Mouse (Mus musculus): Measurements from ENCODE around the gene Fap. TPM values are rescaled to one million over a fixed set of nuclear protein-coding genes. Genes with fewer than 3 reads are reported as not detected.

The Fap gene
- polyA plus RNA-seq, 1 experiment from 2014 or later = not detected

- ATAC-seq (no peak), DNase-seq (ENCODE audit: low read depth, low spot score) (no peak)
- TF ChIP-seq CTCF (IDR thresholded peaks at IDR 0.05) = no peak
- POLR2A ChIA-PET = no interaction called here
- CTCF ChIA-PET = interaction anchor here (1.9 kb wide), 1 partner anchor 12 kb away, joined by 5 read pairs; no protein-coding TSS in a partner anchor
- in situ Hi-C loops (cut with MboI; ENCODE audit: low pct_unique_long_range_greater_than_20kb) = no loop called here
- no peaks in the 10 kb centered on the region for H3K27me3 ChIP-seq
These were observed 1.1 kb upstream of the Fap start for GRCm38 (mm10) chr2:62574962-62575361.

- POLR2A ChIA-PET = no interaction called here
- DNase-seq (ENCODE audit: low read depth, low spot score) (no peak), ATAC-seq (no peak)
- CTCF ChIA-PET = no interaction called here
- TF ChIP-seq CTCF (IDR thresholded peaks at IDR 0.05) = no peak
- H3K27me3 ChIP-seq = no peaks in the 10 kb centered on the region
- in situ Hi-C loops (cut with MboI; ENCODE audit: low pct_unique_long_range_greater_than_20kb) = no loop called here
These were observed 375 bp upstream of the Fap start for GRCm38 (mm10) chr2:62574250-62574649.

- ChIA-PET POLR2A (no interaction called here), CTCF (no interaction called here)
- DNase-seq (ENCODE audit: low read depth, low spot score) (no peak), ATAC-seq (no peak)
- TF ChIP-seq CTCF (IDR thresholded peaks at IDR 0.05) = no peak
- H3K27me3 ChIP-seq = no peaks in the 10 kb centered on the region
- in situ Hi-C loops (cut with MboI; ENCODE audit: low pct_unique_long_range_greater_than_20kb) = no loop called here
These were observed 649 bp downstream of the Fap start for GRCm38 (mm10) chr2:62573099-62573752.

- ChIA-PET CTCF (no interaction called here), POLR2A (no interaction called here)
- DNase-seq (ENCODE audit: low read depth, low spot score) = no peak
- in situ Hi-C loops (cut with MboI; ENCODE audit: low pct_unique_long_range_greater_than_20kb) = no loop called here
- ATAC-seq = no peak
- TF ChIP-seq CTCF (IDR thresholded peaks at IDR 0.05) = no peak
- H3K27me3 ChIP-seq = peaks cover 5% of the 10 kb centered on the region
These were observed 9.2 kb downstream of the Fap start for GRCm38 (mm10) chr2:62564687-62565086.

- in situ Hi-C loops (cut with MboI; ENCODE audit: low pct_unique_long_range_greater_than_20kb) = no loop called here
- no peak for TF ChIP-seq CTCF (IDR thresholded peaks at IDR 0.05)
- ChIA-PET POLR2A (no interaction called here), CTCF (interaction anchor here (0.6 to 1.8 kb wide), 5 partner anchors 9 to 28 kb away, joined by 3 to 5 read pairs (median 3); no protein-coding TSS in a partner anchor)
- peaks cover 5% of the 10 kb centered on the region for H3K27me3 ChIP-seq
- ATAC-seq = no peak
- DNase-seq (ENCODE audit: low read depth, low spot score) = no peak
These were observed 11.0 kb downstream of the Fap start for GRCm38 (mm10) chr2:62562661-62563485.

- DNase-seq (ENCODE audit: low read depth, low spot score) (no peak), ATAC-seq (no peak)
- in situ Hi-C loops (cut with MboI; ENCODE audit: low pct_unique_long_range_greater_than_20kb) = no loop called here
- ChIA-PET POLR2A (no interaction called here), CTCF (interaction anchor here (0.7 to 2.4 kb wide), 3 partner anchors 9 to 97 kb away, joined by 3 to 12 read pairs (median 4); no protein-coding TSS in a partner anchor)
- peak; percentile 45 for TF ChIP-seq CTCF (IDR thresholded peaks at IDR 0.05)
- H3K27me3 ChIP-seq = no peaks in the 10 kb centered on the region
These were observed 16.5 kb downstream of the Fap start for GRCm38 (mm10) chr2:62557417-62557816.

- DNase-seq (ENCODE audit: low read depth, low spot score) (no peak), ATAC-seq (no peak)
- ChIA-PET POLR2A (no interaction called here), CTCF (interaction anchor here (2.4 kb wide), 1 partner anchor 8 kb away, joined by 12 read pairs; no protein-coding TSS in a partner anchor)
- TF ChIP-seq CTCF (IDR thresholded peaks at IDR 0.05) = no peak
- no peaks in the 10 kb centered on the region for H3K27me3 ChIP-seq
- in situ Hi-C loops (cut with MboI; ENCODE audit: low pct_unique_long_range_greater_than_20kb) = no loop called here
These were observed 17.5 kb downstream of the Fap start for GRCm38 (mm10) chr2:62556349-62556748.

- no peak for TF ChIP-seq CTCF (IDR thresholded peaks at IDR 0.05)
- CTCF ChIA-PET = interaction anchor here (1.4 to 2.8 kb wide), 3 partner anchors 7 to 13 kb away, joined by 3 to 12 read pairs (median 4); no protein-coding TSS in a partner anchor
- no peak for ATAC-seq
- DNase-seq (ENCODE audit: low read depth, low spot score) = no peak
- POLR2A ChIA-PET = no interaction called here
- in situ Hi-C loops (cut with MboI; ENCODE audit: low pct_unique_long_range_greater_than_20kb) = no loop called here
- H3K27me3 ChIP-seq = peaks cover 9% of the 10 kb centered on the region
These were observed 24.2 kb downstream of the Fap start for GRCm38 (mm10) chr2:62549659-62550058.

- ATAC-seq (no peak), DNase-seq (ENCODE audit: low read depth, low spot score) (no peak)
- POLR2A ChIA-PET = no interaction called here
- CTCF ChIA-PET = interaction anchor here (1.3 to 2.8 kb wide), 3 partner anchors 8 to 79 kb away, joined by 3 to 12 read pairs (median 3); no protein-coding TSS in a partner anchor
- in situ Hi-C loops (cut with MboI; ENCODE audit: low pct_unique_long_range_greater_than_20kb) = no loop called here
- no peak for TF ChIP-seq CTCF (IDR thresholded peaks at IDR 0.05)
- peaks cover 14% of the 10 kb centered on the region for H3K27me3 ChIP-seq
These were observed 24.7 kb downstream of the Fap start for GRCm38 (mm10) chr2:62549131-62549530.

- ChIA-PET CTCF (interaction anchor here (1.3 to 2.8 kb wide), 2 partner anchors 9 to 80 kb away, joined by 3 to 12 read pairs; no protein-coding TSS in a partner anchor), POLR2A (interaction anchor here (0.9 kb wide), 1 partner anchor 19 kb away, joined by 7 read pairs; no protein-coding TSS in a partner anchor)
- in situ Hi-C loops (cut with MboI; ENCODE audit: low pct_unique_long_range_greater_than_20kb) = no loop called here
- ATAC-seq = no peak
- no peak for DNase-seq (ENCODE audit: low read depth, low spot score)
- TF ChIP-seq CTCF (IDR thresholded peaks at IDR 0.05) = no peak
- H3K27me3 ChIP-seq = peaks cover 20% of the 10 kb centered on the region
These were observed 25.8 kb downstream of the Fap start for GRCm38 (mm10) chr2:62548104-62548503.

- ChIA-PET POLR2A (no interaction called here), CTCF (interaction anchor here (0.7 to 1.6 kb wide), 3 partner anchors 15 to 49 kb away, joined by 3 read pairs; no protein-coding TSS in a partner anchor)
- in situ Hi-C loops (cut with MboI; ENCODE audit: low pct_unique_long_range_greater_than_20kb) = no loop called here
These were observed 38.4 kb downstream of the Fap start for GRCm38 (mm10) chr2:62535483-62535882.

More at GRCm38 (mm10) chr2:62535483-62535882, 38.4 kb downstream of the Fap start:
- DNase-seq (ENCODE audit: low read depth, low spot score) (no peak), ATAC-seq (no peak)
- peaks cover 11% of the 10 kb centered on the region for H3K27me3 ChIP-seq
- no peak for TF ChIP-seq CTCF (IDR thresholded peaks at IDR 0.05)

Data from Patski (cell line).